Mouse (Mus musculus): ENCODE measurements around the gene Dus1l. TPM values are rescaled to one million over a fixed set of nuclear protein-coding genes. Genes with fewer than 3 reads are reported as not detected.
"Not testable (repeated sequence)": the region's sequence is repeated elsewhere in the genome, so short reads cannot be mapped to it uniquely, and the experiment has no call there.

The Dus1l gene
- 94.4 and 99.2 TPM in 2 replicates for polyA plus RNA-seq (2016; fragmentation: Nextera tagmentation; extraction: Ambion mirVana)

GRCm38 (mm10) chr11:120795756-120796613 is at the start of gene Dus1l:
Gene Dus1l (minus strand): TSS chr11:120796403.
- 2% methylated on average over 59 of the region's 59 CpGs for WGBS
- Histone ChIP-seq H3K9me3 (replicated peaks) (no peaks in the 10 kb centered on the region), H3K27ac (replicated peaks) (peak within 1 kb of the TSS; percentile 87), H3K4me3 (peak within 1 kb of the TSS; percentile 86), H3K27me3 (ENCODE audit: low read depth, poor library complexity, severe bottlenecking) (no peaks in the 10 kb centered on the region), H3K4me1 (peaks cover 37% of the 10 kb centered on the region), H3K36me3 (peaks cover 39% of the 10 kb centered on the region)
- peak; percentile 97 for DNase-seq (ENCODE audit: low spot score)

- no peaks in the 10 kb centered on the region for H3K9me3 ChIP-seq (replicated peaks)
- H3K4me1 ChIP-seq = no peaks in the 10 kb centered on the region
- no peak overlapping the region for H3K4me3 ChIP-seq
- H3K27ac ChIP-seq (replicated peaks) = no peak overlapping the region
- peaks cover 9% of the 10 kb centered on the region; the same call in 1 of the 2 replicates for H3K36me3 ChIP-seq
- H3K27me3 ChIP-seq (ENCODE audit: low read depth, poor library complexity, severe bottlenecking) = no peaks in the 10 kb centered on the region
- WGBS = 92% methylated on average over 4 of the region's 4 CpGs
- no peak for DNase-seq (ENCODE audit: low spot score)
These were observed 48.1 kb upstream of the Dus1l start for GRCm38 (mm10) chr11:120844329-120844728.

GRCm38 (mm10) chr11:120833555-120834280 is 37.5 kb upstream of the Dus1l start:
- Histone ChIP-seq H3K4me1 (peaks cover 28% of the 10 kb centered on the region), H3K36me3 (no peaks in the 10 kb centered on the region), H3K4me3 (peak overlapping the region; percentile 14; the same call in 1 of the 2 replicates), H3K27ac (replicated peaks) (peak overlapping the region; percentile 82), H3K27me3 (ENCODE audit: low read depth, poor library complexity, severe bottlenecking) (peaks cover 2% of the 10 kb centered on the region; the same call in 1 of the 2 replicates), H3K9me3 (replicated peaks) (no peaks in the 10 kb centered on the region)
- WGBS = 58% methylated on average over 8 of the region's 8 CpGs
- DNase-seq (ENCODE audit: low spot score) = peak; percentile 54

GRCm38 (mm10) chr11:120832962-120833361 is 36.8 kb upstream of the Dus1l start:
- H3K9me3 ChIP-seq (replicated peaks); H3K36me3 ChIP-seq; DNase-seq (ENCODE audit: low spot score); H3K4me3 ChIP-seq; H3K27me3 ChIP-seq (ENCODE audit: low read depth, poor library complexity, severe bottlenecking): not testable (repeated sequence)
- 93% methylated on average over 5 of the region's 5 CpGs for WGBS
- Histone ChIP-seq H3K27ac (replicated peaks) (peak overlapping the region; percentile 82), H3K4me1 (peaks cover 33% of the 10 kb centered on the region)

- no peaks in the 10 kb centered on the region for H3K36me3 ChIP-seq
- 87% methylated on average over 3 of the region's 3 CpGs for WGBS
- H3K27me3 ChIP-seq (ENCODE audit: low read depth, poor library complexity, severe bottlenecking) = peaks cover 5% of the 10 kb centered on the region; the same call in 1 of the 2 replicates
- H3K4me3 ChIP-seq = no peak overlapping the region
- H3K4me1 ChIP-seq = peaks cover 41% of the 10 kb centered on the region
- peak overlapping the region; percentile 23; the same call in 1 of the 2 replicates for H3K27ac ChIP-seq (replicated peaks)
- H3K9me3 ChIP-seq (replicated peaks) = no peaks in the 10 kb centered on the region
- DNase-seq (ENCODE audit: low spot score) = no peak
These were observed 35.6 kb upstream of the Dus1l start for GRCm38 (mm10) chr11:120831659-120832440.

- H3K4me1 ChIP-seq = peaks cover 52% of the 10 kb centered on the region
- WGBS = 82% methylated on average over 12 of the region's 12 CpGs
- H3K27ac ChIP-seq (replicated peaks) = peak overlapping the region; percentile 38
- H3K4me3 ChIP-seq = no peak overlapping the region
- no peak for DNase-seq (ENCODE audit: low spot score)
- H3K27me3 ChIP-seq (ENCODE audit: low read depth, poor library complexity, severe bottlenecking) = peaks cover 5% of the 10 kb centered on the region; the same call in 1 of the 2 replicates
- H3K36me3 ChIP-seq = no peaks in the 10 kb centered on the region; the same call in 1 of the 2 replicates
- no peaks in the 10 kb centered on the region for H3K9me3 ChIP-seq (replicated peaks)
These were observed 34.5 kb upstream of the Dus1l start for GRCm38 (mm10) chr11:120830686-120831085.

- 88% methylated on average over 10 of the region's 10 CpGs for WGBS
- Histone ChIP-seq H3K27ac (replicated peaks) (peak overlapping the region; percentile 7; the same call in 1 of the 2 replicates), H3K27me3 (ENCODE audit: low read depth, poor library complexity, severe bottlenecking) (peaks cover 5% of the 10 kb centered on the region; the same call in 1 of the 2 replicates), H3K4me3 (no peak overlapping the region), H3K36me3 (no peaks in the 10 kb centered on the region; the same call in 1 of the 2 replicates), H3K4me1 (peaks cover 58% of the 10 kb centered on the region), H3K9me3 (replicated peaks) (no peaks in the 10 kb centered on the region)
- DNase-seq (ENCODE audit: low spot score) = no peak
These were observed 33.7 kb upstream of the Dus1l start for GRCm38 (mm10) chr11:120829757-120830532.

GRCm38 (mm10) chr11:120828416-120828815 is 32.2 kb upstream of the Dus1l start:
- Histone ChIP-seq H3K36me3 (no peaks in the 10 kb centered on the region; the same call in 1 of the 2 replicates), H3K27me3 (ENCODE audit: low read depth, poor library complexity, severe bottlenecking) (peaks cover 5% of the 10 kb centered on the region; the same call in 1 of the 2 replicates), H3K27ac (replicated peaks) (peak overlapping the region; percentile 23), H3K4me1 (peaks cover 52% of the 10 kb centered on the region), H3K9me3 (replicated peaks) (no peaks in the 10 kb centered on the region), H3K4me3 (no peak overlapping the region)
- 81% methylated on average over 4 of the region's 4 CpGs for WGBS
- DNase-seq (ENCODE audit: low spot score) = no peak

- H3K36me3 ChIP-seq = peaks cover 15% of the 10 kb centered on the region
- peak overlapping the region; percentile 97 for H3K4me3 ChIP-seq
- DNase-seq (ENCODE audit: low spot score) = no peak
- H3K4me1 ChIP-seq = peaks cover 68% of the 10 kb centered on the region
- no peaks in the 10 kb centered on the region for H3K9me3 ChIP-seq (replicated peaks)
- WGBS = 85% methylated on average over 8 of the region's 8 CpGs
- peaks cover 5% of the 10 kb centered on the region; the same call in 1 of the 2 replicates for H3K27me3 ChIP-seq (ENCODE audit: low read depth, poor library complexity, severe bottlenecking)
- peak overlapping the region; percentile 100 for H3K27ac ChIP-seq (replicated peaks)
These were observed 30.1 kb upstream of the Dus1l start for GRCm38 (mm10) chr11:120826016-120826953.

- no peak for DNase-seq (ENCODE audit: low spot score)
- Histone ChIP-seq H3K4me3 (peak overlapping the region; percentile 97), H3K27me3 (ENCODE audit: low read depth, poor library complexity, severe bottlenecking) (peaks cover 5% of the 10 kb centered on the region; the same call in 1 of the 2 replicates), H3K9me3 (replicated peaks) (no peaks in the 10 kb centered on the region), H3K4me1 (peaks cover 70% of the 10 kb centered on the region), H3K27ac (replicated peaks) (peak overlapping the region; percentile 100), H3K36me3 (peaks cover 24% of the 10 kb centered on the region)
- WGBS = 59% methylated on average over 4 of the region's 4 CpGs
These were observed 29.2 kb upstream of the Dus1l start for GRCm38 (mm10) chr11:120825289-120825863.
